In the genomic region with DNA sequence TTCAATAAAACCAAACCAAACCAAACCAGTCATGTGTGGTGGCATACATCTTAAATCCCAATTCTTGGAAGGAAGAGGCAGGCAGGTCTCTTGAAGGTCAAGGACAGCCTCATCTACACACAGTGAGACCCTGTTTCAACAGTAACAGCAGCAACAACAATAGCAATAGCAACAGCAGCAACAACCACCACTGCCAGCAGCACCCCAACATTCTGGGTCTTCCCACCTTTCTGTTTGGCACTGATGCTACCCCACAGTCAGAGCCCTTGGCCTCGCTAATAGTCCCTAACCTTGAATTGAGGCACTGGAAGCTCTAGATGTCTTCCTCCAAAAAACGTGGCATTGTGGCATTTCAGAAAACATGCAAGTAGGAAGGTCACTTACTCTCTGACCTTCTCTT, we compare ENCODE assay signal across 14 mouse cellular contexts.
"Had no signal": no experiment of that assay in that cellular context is flagged by ENCODE, and none has a peak within 500 bp of the region (broad histone marks: within the 10 kb centered on the region; RNA-seq: fewer than 3 reads in every experiment).

No protein-coding gene starts in this region.

- DNase-seq: cerebellum, adult 9-10 months; cerebellum, adult 9-11 months; cerebellum, postnatal 10 days; cerebellum, postnatal 14 days; cerebellum, postnatal 25 days; cerebellum, postnatal 36 days; embryo, embryonic 11 days; forebrain, postnatal 0 days; gastrocnemius, adult 2 months; gastrocnemius, postnatal 10 days; gastrocnemius, postnatal 14 days; gastrocnemius, postnatal 25 days; gastrocnemius, postnatal 36 days; heart, adult 2 months had no signal
